Mouse (Mus musculus) forebrain, embryonic 15.5 days (tissue): ENCODE data around the gene Mindy1. TPM values are rescaled to one million over a fixed set of nuclear protein-coding genes. Genes with fewer than 3 reads are reported as not detected.

Experiments used
- ATAC-seq: fragments of 200-750 bp; cut with Nextera tagmentation; replicated peaks from 2 replicates; pipeline ENCODE4 v1.8.0; 2017; ENCODE audit warnings: mild to moderate bottlenecking, moderate TSS enrichment, moderate library complexity
- H3K27ac ChIP-seq: fragments of 300-500 bp; sonication (generic); replicated peaks from 2 replicates; pipeline ENCODE4 v1.5.1; 2015; ENCODE audit warnings: mild to moderate bottlenecking, inconsistent platforms
- H3K27me3 ChIP-seq: fragments of 300-500 bp; sonication (generic); 2 replicates; pipeline ENCODE4 v1.6.1; 2015; ENCODE audit warnings: inconsistent platforms
- H3K36me3 ChIP-seq: fragments of 300-500 bp; sonication (generic); 2 replicates; pipeline ENCODE4 v1.6.1; 2015; ENCODE audit warnings: mild to moderate bottlenecking, inconsistent platforms
- H3K4me1 ChIP-seq: fragments of 300-500 bp; sonication (generic); 2 replicates; pipeline ENCODE4 v1.6.1; 2015; ENCODE audit warnings: inconsistent platforms
- H3K4me2 ChIP-seq: fragments of 300-500 bp; sonication (generic); replicated peaks from 2 replicates; pipeline ENCODE4 v1.6.1; 2015; ENCODE audit warnings: mild to moderate bottlenecking, inconsistent platforms
- H3K4me3 ChIP-seq: fragments of 300-500 bp; sonication (generic); 2 replicates; pipeline ENCODE4 v1.5.1; 2015; ENCODE audit warnings: mild to moderate bottlenecking, inconsistent platforms
- H3K9ac ChIP-seq: fragments of 300-500 bp; sonication (generic); replicated peaks from 2 replicates; pipeline ENCODE4 v1.6.1; 2015; ENCODE audit warnings: mild to moderate bottlenecking, inconsistent platforms
- H3K9me3 ChIP-seq: fragments of 300-500 bp; sonication (generic); 2 replicates; pipeline ENCODE4 v1.6.1; 2016; ENCODE audit warnings: inconsistent platforms
- WGBS: fragments of 180-500 bp; shearing (Covaris S2); methylation state at CpG from one replicate; pipeline ENCODE4 v1.1.7; 2015; ENCODE audit warnings: mixed read lengths; 5-methylcytosine and 5-hydroxymethylcytosine counted together
- polyA plus RNA-seq: library from polyadenylated mRNA; unstranded; fragments of >200 nt; fragmentation: Nextera tagmentation; extraction: Ambion mirVana; gene quantifications from 2 replicates; pipeline ENCODE4 v1.2.1, GENCODE M21; 2015

Gene Mindy1
- polyA plus RNA-seq, 1 experiment from 2014 or later = 46.1 TPM

DNA sequence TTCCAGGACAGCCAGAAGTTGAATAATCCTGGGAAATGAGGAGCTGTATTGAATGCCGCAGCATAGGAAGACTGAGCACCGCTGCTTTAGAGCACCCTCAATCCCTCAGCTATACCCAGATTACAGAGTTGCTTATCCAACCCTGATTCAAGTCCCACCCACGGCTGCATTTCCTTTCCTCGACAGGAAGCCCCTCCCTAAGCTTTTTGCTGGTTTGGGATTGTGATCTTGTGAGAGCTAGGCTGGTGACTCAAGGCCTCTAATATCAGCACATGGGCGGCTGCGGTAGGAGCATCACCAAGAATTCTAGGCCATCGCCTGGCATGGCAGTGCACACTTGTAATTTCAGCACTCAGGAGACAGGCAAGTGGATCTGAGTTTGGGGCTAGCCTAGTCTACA lies 5.4 kb downstream of the Mindy1 start:
- no peak for ATAC-seq
- Histone ChIP-seq H3K36me3 (peaks cover 17% of the 10 kb centered on the region), H3K9ac (no peak overlapping the region), H3K9me3 (no peaks in the 10 kb centered on the region), H3K27me3 (no peaks in the 10 kb centered on the region), H3K4me3 (no peak overlapping the region), H3K4me1 (peaks cover 25% of the 10 kb centered on the region), H3K27ac (no peak overlapping the region), H3K4me2 (no peak overlapping the region)
- WGBS = 89% methylated on average over 7 of the region's 7 CpGs

DNA sequence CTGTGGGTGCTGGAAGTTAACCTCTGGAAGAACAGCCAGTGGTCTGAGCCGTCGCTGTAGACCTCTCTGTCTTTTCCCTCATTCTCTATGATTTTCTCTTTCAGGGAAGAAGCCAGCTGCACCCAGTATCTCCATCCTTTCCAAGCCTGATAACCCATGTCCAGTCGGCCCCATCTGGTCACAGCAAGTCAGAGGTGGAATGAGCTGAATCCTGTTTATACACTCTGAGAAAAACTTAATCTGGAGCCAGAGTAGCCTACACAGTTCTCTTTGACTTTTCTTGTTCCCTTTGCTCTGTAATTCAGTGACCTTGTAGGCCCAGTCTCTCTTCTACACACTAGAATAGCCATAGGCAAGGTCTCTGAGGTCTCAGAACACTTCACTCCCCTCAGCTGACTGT lies 6.4 kb downstream of the Mindy1 start:
- Histone ChIP-seq H3K4me2 (no peak overlapping the region), H3K27me3 (no peaks in the 10 kb centered on the region), H3K9me3 (no peaks in the 10 kb centered on the region), H3K9ac (no peak overlapping the region), H3K4me1 (peaks cover 17% of the 10 kb centered on the region), H3K36me3 (peaks cover 25% of the 10 kb centered on the region), H3K4me3 (no peak overlapping the region), H3K27ac (no peak overlapping the region)
- ATAC-seq = no peak
- WGBS = 94% methylated on average over 3 of the region's 3 CpGs

- peaks cover 41% of the 10 kb centered on the region for H3K36me3 ChIP-seq
- H3K9me3 ChIP-seq = no peaks in the 10 kb centered on the region
- H3K4me1 ChIP-seq = peaks cover 6% of the 10 kb centered on the region
- WGBS = 88% methylated on average over 4 of the region's 4 CpGs
- ATAC-seq = no peak
- H3K27ac ChIP-seq = no peak overlapping the region
- H3K4me2 ChIP-seq = no peak overlapping the region
- no peak overlapping the region for H3K4me3 ChIP-seq
- no peak overlapping the region for H3K9ac ChIP-seq
- no peaks in the 10 kb centered on the region for H3K27me3 ChIP-seq
Measured at GRCm38 (mm10) chr3:95289419-95289818, 8.3 kb downstream of the Mindy1 start.

GRCm38 (mm10) chr3:95290156-95290555 lies 9.0 kb downstream of the Mindy1 start:
- no peaks in the 10 kb centered on the region for H3K4me1 ChIP-seq
- H3K27ac ChIP-seq = no peak overlapping the region
- no peak overlapping the region for H3K9ac ChIP-seq
- peaks cover 47% of the 10 kb centered on the region for H3K36me3 ChIP-seq
- no peaks in the 10 kb centered on the region for H3K27me3 ChIP-seq
- no peak overlapping the region for H3K4me2 ChIP-seq
- no peak overlapping the region for H3K4me3 ChIP-seq
- no peaks in the 10 kb centered on the region for H3K9me3 ChIP-seq
- no peak for ATAC-seq
- 82% methylated on average over 6 of the region's 6 CpGs for WGBS

DNA sequence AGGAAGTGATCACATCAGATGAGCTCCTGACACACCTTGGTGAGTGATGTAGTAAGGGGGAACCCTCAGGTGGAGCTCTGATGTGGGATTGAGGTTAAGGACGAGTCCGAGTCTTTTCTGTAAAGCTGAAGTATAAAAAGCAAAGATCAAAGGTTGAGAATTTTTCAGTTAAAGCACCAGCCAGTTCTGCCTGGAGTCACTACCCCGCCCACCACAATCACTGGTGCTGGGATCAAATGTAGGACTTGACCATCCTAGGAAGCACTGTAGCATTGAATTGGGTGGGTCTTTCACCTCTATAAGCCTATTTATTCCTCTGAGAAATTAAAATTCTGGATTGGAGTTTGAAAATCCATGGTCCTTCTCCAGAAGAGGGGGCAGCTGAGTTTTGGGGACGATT lies 9.9 kb downstream of the Mindy1 start:
- Histone ChIP-seq H3K9me3 (no peaks in the 10 kb centered on the region), H3K27ac (no peak overlapping the region), H3K4me1 (no peaks in the 10 kb centered on the region), H3K36me3 (peaks cover 51% of the 10 kb centered on the region), H3K4me2 (no peak overlapping the region), H3K4me3 (no peak overlapping the region), H3K27me3 (no peaks in the 10 kb centered on the region), H3K9ac (no peak overlapping the region)
- ATAC-seq = no peak
- 86% methylated on average over 4 of the region's 4 CpGs for WGBS

DNA sequence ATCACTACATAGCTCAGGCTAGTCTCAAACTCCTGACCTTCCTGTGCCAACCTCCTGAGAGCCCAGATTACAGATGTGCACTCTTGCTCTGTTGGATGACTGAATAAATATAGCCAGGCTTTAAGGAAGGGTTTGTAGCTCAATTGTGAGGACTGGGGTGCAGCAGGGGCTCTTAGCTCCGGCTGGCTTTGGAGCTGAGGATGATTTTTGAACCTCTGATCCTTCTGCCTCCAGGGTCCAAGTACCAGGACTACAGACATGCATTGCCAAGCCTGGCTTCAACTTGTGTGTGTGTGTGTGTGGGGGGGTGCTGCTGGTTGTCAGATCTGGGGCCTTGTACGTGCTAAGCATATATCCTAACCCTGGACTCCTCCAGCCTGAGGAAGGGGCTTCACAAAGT lies 11.8 kb downstream of the Mindy1 start:
- Histone ChIP-seq H3K9me3 (no peaks in the 10 kb centered on the region), H3K36me3 (peaks cover 46% of the 10 kb centered on the region), H3K27ac (no peak overlapping the region), H3K9ac (no peak overlapping the region), H3K4me1 (no peaks in the 10 kb centered on the region), H3K27me3 (no peaks in the 10 kb centered on the region), H3K4me3 (no peak overlapping the region), H3K4me2 (no peak overlapping the region)
- no peak for ATAC-seq
- WGBS = 93% methylated on average over 2 of the region's 2 CpGs

DNA sequence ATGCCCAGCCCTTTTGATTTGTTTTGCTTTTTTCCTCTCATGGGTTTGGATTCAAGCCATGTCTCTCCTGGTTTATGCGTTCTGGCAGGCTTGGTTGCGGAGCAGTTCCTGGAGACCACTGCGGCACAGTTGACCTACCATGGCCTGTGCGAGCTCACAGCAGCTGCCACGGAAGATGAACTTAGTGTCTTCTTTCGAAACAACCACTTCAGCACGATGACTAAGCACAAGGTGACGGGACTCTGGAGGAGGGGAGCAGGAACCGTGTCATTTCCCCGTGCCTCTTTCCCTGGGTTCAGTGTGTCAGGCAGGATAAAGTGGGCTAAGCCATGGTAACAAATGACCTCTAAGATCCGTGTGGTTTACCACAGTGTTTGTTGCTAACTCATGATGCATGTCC lies 12.4 kb downstream of the Mindy1 start:
- Histone ChIP-seq H3K27me3 (no peaks in the 10 kb centered on the region), H3K36me3 (peaks cover 43% of the 10 kb centered on the region), H3K27ac (no peak overlapping the region), H3K9me3 (no peaks in the 10 kb centered on the region), H3K4me2 (no peak overlapping the region), H3K4me1 (no peaks in the 10 kb centered on the region), H3K9ac (no peak overlapping the region), H3K4me3 (no peak overlapping the region)
- 87% methylated on average over 11 of the region's 11 CpGs for WGBS
- ATAC-seq = no peak

DNA sequence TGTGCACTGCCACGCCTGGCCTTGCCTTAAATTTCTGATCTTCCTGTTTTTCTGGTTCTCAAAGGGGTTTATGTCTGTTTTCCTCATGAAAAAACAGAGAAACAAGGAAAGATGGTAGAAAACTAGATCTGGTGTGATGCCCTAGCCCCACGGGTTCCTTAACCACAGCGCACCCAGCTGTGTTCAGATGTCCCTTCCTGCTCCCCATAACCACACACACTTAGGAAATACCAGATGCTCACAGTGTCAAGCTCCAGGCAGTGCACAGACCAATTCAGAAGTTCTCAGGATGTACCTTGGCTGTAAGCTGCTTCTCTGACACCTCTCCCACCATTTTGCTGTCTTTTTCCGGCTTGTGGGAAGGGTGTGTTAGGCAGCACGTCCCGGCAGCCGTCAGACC lies 13.2 kb downstream of the Mindy1 start:
- no peaks in the 10 kb centered on the region for H3K4me1 ChIP-seq
- no peak overlapping the region for H3K9ac ChIP-seq
- no peak overlapping the region for H3K4me3 ChIP-seq
- ATAC-seq = no peak
- 93% methylated on average over 7 of the region's 7 CpGs for WGBS
- H3K4me2 ChIP-seq = no peak overlapping the region
- H3K36me3 ChIP-seq = peaks cover 43% of the 10 kb centered on the region
- H3K27ac ChIP-seq = no peak overlapping the region
- no peaks in the 10 kb centered on the region for H3K9me3 ChIP-seq
- no peaks in the 10 kb centered on the region for H3K27me3 ChIP-seq

DNA sequence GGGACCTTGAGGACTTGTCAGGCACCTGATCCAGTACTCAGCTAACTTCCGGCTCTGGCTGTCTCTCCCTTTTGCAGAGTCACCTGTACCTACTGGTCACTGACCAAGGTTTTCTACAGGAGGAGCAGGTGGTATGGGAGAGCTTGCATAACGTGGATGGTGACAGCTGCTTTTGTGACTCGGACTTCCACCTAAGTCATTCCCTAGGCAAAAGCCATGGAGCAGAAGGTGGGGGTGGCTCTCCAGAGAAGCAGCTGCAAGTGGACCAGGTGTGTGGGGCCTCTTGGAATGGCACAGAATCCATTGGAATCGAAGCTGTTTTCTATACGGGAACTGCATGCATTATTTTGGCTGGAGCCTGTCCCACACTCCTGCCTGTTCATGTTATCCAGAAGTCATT lies 13.6 kb downstream of the Mindy1 start:
- H3K27me3 ChIP-seq = no peaks in the 10 kb centered on the region
- no peaks in the 10 kb centered on the region for H3K4me1 ChIP-seq
- no peak overlapping the region for H3K4me2 ChIP-seq
- H3K9ac ChIP-seq = no peak overlapping the region
- ATAC-seq = no peak
- H3K9me3 ChIP-seq = no peaks in the 10 kb centered on the region
- H3K27ac ChIP-seq = no peak overlapping the region
- peaks cover 43% of the 10 kb centered on the region for H3K36me3 ChIP-seq
- H3K4me3 ChIP-seq = no peak overlapping the region
- WGBS = 88% methylated on average over 5 of the region's 5 CpGs

DNA sequence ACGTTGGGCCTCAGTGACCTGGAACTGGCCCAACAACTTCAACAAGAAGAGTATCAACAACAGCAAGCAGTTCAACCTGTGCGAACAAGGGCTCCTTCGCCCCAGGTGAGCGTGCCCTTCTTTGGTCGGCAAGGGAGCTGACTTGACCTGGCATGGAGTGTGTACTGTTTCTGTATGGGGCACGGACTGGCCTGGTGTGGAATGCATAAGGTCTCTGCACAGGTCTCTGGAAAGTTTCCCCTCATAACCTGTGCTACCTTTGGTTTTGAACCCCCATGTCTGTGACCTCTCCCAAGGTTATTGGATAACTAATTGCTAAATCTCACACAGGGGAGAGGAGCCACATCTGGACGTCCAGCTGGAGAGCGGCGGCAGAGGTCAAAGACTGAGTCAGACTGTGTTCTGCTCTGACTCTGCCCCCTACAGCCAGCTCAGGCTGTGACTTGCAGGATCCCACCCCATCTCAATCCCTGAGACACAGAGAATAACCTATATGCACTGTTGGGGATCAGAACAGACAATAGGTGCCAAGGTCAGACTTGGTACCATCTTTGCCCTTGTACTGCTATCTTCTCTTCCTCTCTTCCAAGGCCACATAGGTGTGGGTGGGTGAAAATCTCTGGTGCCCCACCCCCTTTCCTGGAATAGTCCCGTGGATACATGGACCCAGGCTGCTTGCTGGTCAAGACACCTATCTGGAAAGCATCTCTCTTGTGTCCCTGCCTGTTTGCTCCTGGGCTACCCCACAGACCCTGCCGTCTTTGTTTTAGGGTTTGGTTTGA lies 14.4 kb downstream of the Mindy1 start:
- Histone ChIP-seq H3K9ac (no peak overlapping the region), H3K4me3 (no peak overlapping the region), H3K4me1 (no peaks in the 10 kb centered on the region), H3K27me3 (no peaks in the 10 kb centered on the region), H3K9me3 (no peaks in the 10 kb centered on the region), H3K27ac (no peak overlapping the region), H3K4me2 (no peak overlapping the region), H3K36me3 (peaks cover 39% of the 10 kb centered on the region)
- ATAC-seq = no peak
- 88% methylated on average over 11 of the region's 11 CpGs for WGBS

- WGBS = 9% methylated on average over 5 of the region's 5 CpGs
- H3K27ac ChIP-seq = no peak overlapping the region
- ATAC-seq = no peak
- no peaks in the 10 kb centered on the region for H3K27me3 ChIP-seq
- H3K9me3 ChIP-seq = no peaks in the 10 kb centered on the region
- H3K4me1 ChIP-seq = no peaks in the 10 kb centered on the region
- no peak overlapping the region for H3K4me3 ChIP-seq
- H3K4me2 ChIP-seq = no peak overlapping the region
- peaks cover 38% of the 10 kb centered on the region for H3K36me3 ChIP-seq
- H3K9ac ChIP-seq = no peak overlapping the region
Measured at GRCm38 (mm10) chr3:95296103-95296469, 14.9 kb downstream of the Mindy1 start.

DNA sequence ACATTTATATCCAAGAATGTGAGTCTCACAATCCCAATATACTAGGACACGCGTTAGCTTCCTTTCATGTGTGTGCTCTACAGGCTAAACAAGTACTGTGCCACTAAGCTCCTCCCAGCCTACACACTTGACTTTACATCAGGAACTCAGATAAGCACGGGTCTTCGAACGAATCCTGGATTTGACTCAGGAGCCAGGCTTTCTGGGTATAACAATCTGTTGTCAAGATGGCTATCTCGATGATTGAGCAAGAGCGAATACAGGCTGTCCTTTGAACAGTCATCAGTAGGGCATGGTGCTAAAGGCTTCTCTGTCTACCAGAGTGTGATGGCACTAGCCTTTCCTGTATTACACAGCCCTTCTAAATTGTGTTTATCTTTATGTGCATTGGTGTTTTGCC lies 16.9 kb downstream of the Mindy1 start:
- H3K9me3 ChIP-seq = no peaks in the 10 kb centered on the region
- 94% methylated on average over 7 of the region's 7 CpGs for WGBS
- no peak overlapping the region for H3K27ac ChIP-seq
- H3K36me3 ChIP-seq = peaks cover 23% of the 10 kb centered on the region
- H3K9ac ChIP-seq = no peak overlapping the region
- H3K27me3 ChIP-seq = no peaks in the 10 kb centered on the region
- ATAC-seq = no peak
- H3K4me1 ChIP-seq = no peaks in the 10 kb centered on the region
- no peak overlapping the region for H3K4me3 ChIP-seq
- H3K4me2 ChIP-seq = no peak overlapping the region

DNA sequence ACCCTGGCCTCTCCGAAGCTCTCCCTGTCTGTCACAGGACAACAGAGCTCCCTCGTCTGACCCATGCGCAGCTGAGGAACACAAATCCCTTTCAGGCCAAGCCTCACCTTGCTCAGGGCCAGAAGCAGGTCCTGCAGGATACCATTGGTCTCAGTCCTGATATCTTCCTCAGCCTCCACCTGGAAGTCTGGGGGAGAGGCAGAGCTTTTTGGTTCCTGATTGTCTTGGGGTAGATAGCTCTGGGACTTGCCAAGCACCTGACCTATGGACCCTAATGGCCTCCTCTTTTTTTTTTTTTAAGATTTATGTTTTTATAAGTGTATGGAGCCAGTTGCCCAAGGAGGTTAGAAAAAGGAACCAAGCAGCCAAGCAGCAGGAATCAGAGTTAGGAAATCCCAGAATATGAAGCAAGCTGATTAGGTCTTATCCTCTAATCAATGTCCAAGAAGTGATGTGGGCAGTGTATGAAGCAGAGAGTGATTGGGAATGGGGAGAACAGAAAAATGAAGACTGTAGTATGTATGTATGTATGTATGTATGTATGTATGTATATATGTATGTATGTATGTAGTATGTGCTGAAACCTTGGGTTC lies 20.2 kb downstream of the Mindy1 start:
- no peak for ATAC-seq
- Histone ChIP-seq H3K9me3 (no peaks in the 10 kb centered on the region), H3K4me2 (no peak overlapping the region), H3K27ac (no peak overlapping the region), H3K36me3 (no peaks in the 10 kb centered on the region; the same call in 1 of the 2 replicates), H3K4me1 (no peaks in the 10 kb centered on the region), H3K9ac (no peak overlapping the region), H3K4me3 (no peak overlapping the region), H3K27me3 (no peaks in the 10 kb centered on the region)
- 89% methylated on average over 3 of the region's 3 CpGs for WGBS
